ENCODE assay signal across 27 mouse cellular contexts in the genomic region with DNA sequence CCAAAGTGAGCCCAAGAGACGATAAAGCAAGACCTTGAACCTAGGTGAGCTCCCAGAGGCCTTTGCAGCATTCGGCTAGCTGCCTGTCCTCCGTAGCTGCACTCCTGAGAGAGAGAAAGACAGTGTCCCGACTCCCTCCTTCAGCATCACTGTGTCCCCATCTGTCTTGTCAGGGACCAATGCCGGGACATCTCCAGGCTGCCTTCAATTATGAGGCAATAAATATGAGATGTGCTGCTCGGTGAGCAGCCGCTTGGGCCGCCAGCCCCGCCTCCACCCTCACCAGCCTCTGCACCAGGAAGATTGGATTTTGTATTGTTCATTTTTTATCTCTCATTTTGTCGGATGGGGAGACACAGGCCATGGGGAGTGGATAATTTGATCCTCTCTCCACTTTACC. TPM values are rescaled to one million over a fixed set of nuclear protein-coding genes. Genes with fewer than 3 reads are reported as not detected.
A peak's percentile ranks its signal among the peaks of the same experiment; 100 is the strongest.
DNase-seq lines count a peak whose midpoint lies in the region; ATAC-seq lines count a peak whose summit lies in the region.
"Had no signal": no experiment of that assay in that cellular context is flagged by ENCODE, and none has a peak within 500 bp of the region (broad histone marks: within the 10 kb centered on the region; RNA-seq: fewer than 3 reads in every experiment).

No protein-coding gene starts in this region.

- no peak for DNase-seq in hindbrain, embryonic 11.5 days (ENCODE audit: low spot score)
- no peak for DNase-seq in frontal cortex, postnatal 10 days (ENCODE audit: low spot score in 2 of 2)
- no peak for DNase-seq in gastrocnemius, postnatal 25 days
- DNase-seq: adrenal gland, adult 8-10 months; adrenal gland, postnatal 36 days; cerebellum, adult 11 months; cerebellum, adult 8-10 months; cerebellum, postnatal 25 days; gastrocnemius, adult 2 months; gastrocnemius, postnatal 36 days; heart, postnatal 10 days; heart, postnatal 4 days had no signal

- no peak overlapping the region for H3K4me3 ChIP-seq in hindbrain, embryonic 11.5 days (ENCODE audit: low read depth, low read length)
- no peak overlapping the region for H3K4me3 ChIP-seq in hindbrain, embryonic 16.5 days (ENCODE audit: low read length)
- H3K4me3 ChIP-seq in hindbrain, embryonic 12.5 days: no peak overlapping the region
- H3K4me3 ChIP-seq in hindbrain, embryonic 15.5 days: no peak overlapping the region
- no peak overlapping the region for H3K4me3 ChIP-seq in neural tube, embryonic 15.5 days (replicated peaks)
- H3K4me3 ChIP-seq: embryonic facial prominence, embryonic 13.5 days; forebrain, embryonic 12.5 days; gastrocnemius, adult 2 months had no signal

- H3K9me3 ChIP-seq in hindbrain, embryonic 11.5 days (ENCODE audit: control insufficient read depth, low read length): no peaks in the 10 kb centered on the region
- H3K9me3 ChIP-seq in hindbrain, embryonic 16.5 days (ENCODE audit: control insufficient read depth, low read length): no peaks in the 10 kb centered on the region
- no peaks in the 10 kb centered on the region for H3K9me3 ChIP-seq in hindbrain, embryonic 12.5 days (replicated peaks)
- H3K9me3 ChIP-seq in hindbrain, embryonic 15.5 days: no peaks in the 10 kb centered on the region
- H3K9me3 ChIP-seq in neural tube, embryonic 15.5 days (replicated peaks): no peaks in the 10 kb centered on the region
- H3K9me3 ChIP-seq: forebrain, embryonic 12.5 days had no signal

- no peak overlapping the region for H3K9ac ChIP-seq in hindbrain, embryonic 11.5 days (ENCODE audit: low read depth, low read length)
- no peak overlapping the region for H3K9ac ChIP-seq in hindbrain, embryonic 16.5 days (ENCODE audit: low read depth, low read length)
- H3K9ac ChIP-seq in hindbrain, embryonic 12.5 days: no peak overlapping the region
- H3K9ac ChIP-seq in hindbrain, embryonic 15.5 days: no peak overlapping the region
- H3K9ac ChIP-seq in neural tube, embryonic 15.5 days (replicated peaks): no peak overlapping the region
- H3K9ac ChIP-seq: embryonic facial prominence, embryonic 13.5 days; forebrain, embryonic 12.5 days had no signal

- no peaks in the 10 kb centered on the region; the same call in 1 of the 2 replicates for H3K4me1 ChIP-seq in hindbrain, embryonic 11.5 days (replicated peaks; ENCODE audit: control insufficient read depth, insufficient read depth, low read length)
- peaks cover 8% of the 10 kb centered on the region for H3K4me1 ChIP-seq in hindbrain, embryonic 16.5 days (ENCODE audit: control insufficient read depth, insufficient read depth, low read depth, low read length)
- H3K4me1 ChIP-seq in hindbrain, embryonic 12.5 days: peaks cover 32% of the 10 kb centered on the region
- peaks cover 21% of the 10 kb centered on the region for H3K4me1 ChIP-seq in hindbrain, embryonic 15.5 days (replicated peaks)
- peaks cover 24% of the 10 kb centered on the region for H3K4me1 ChIP-seq in neural tube, embryonic 15.5 days

- no peaks in the 10 kb centered on the region for H3K36me3 ChIP-seq in hindbrain, embryonic 11.5 days (ENCODE audit: control insufficient read depth, insufficient read depth, low read length)
- no peaks in the 10 kb centered on the region for H3K36me3 ChIP-seq in hindbrain, embryonic 16.5 days (ENCODE audit: control insufficient read depth, insufficient read depth, low read length)
- no peaks in the 10 kb centered on the region for H3K36me3 ChIP-seq in hindbrain, embryonic 12.5 days
- no peaks in the 10 kb centered on the region for H3K36me3 ChIP-seq in hindbrain, embryonic 15.5 days
- no peaks in the 10 kb centered on the region for H3K36me3 ChIP-seq in neural tube, embryonic 15.5 days
- H3K36me3 ChIP-seq: embryonic facial prominence, embryonic 13.5 days; forebrain, embryonic 12.5 days had no signal

- 0 out of 2 replicates have a peak, but pooled peaks have one; percentile 3 for ATAC-seq in hindbrain, embryonic 11.5 days (ENCODE audit: low FRiP score)
- no peak for ATAC-seq in hindbrain, embryonic 16.5 days
- ATAC-seq in hindbrain, embryonic 12.5 days (ENCODE audit: low FRiP score): peak; percentile 57
- ATAC-seq in hindbrain, embryonic 15.5 days (ENCODE audit: low FRiP score, low read depth): peak; percentile 63; the same call in 1 of the 2 replicates
- 0 out of 2 replicates have a peak, but pooled peaks have one; percentile 13 for ATAC-seq in neural tube, embryonic 15.5 days (ENCODE audit: low FRiP score)
- ATAC-seq: activated CD4-positive, CD25-positive, alpha-beta regulatory T cell, adult 4 months; forebrain, embryonic 16.5 days; inflammation-experienced regulatory T-cells, adult 6 months; intestine, postnatal 0 days; Patski had no signal

- no peak overlapping the region for H3K4me2 ChIP-seq in hindbrain, embryonic 11.5 days (replicated peaks; ENCODE audit: low read depth, low read length)
- no peak overlapping the region for H3K4me2 ChIP-seq in hindbrain, embryonic 16.5 days (ENCODE audit: low read length)
- no peak overlapping the region for H3K4me2 ChIP-seq in hindbrain, embryonic 12.5 days (replicated peaks)
- H3K4me2 ChIP-seq in hindbrain, embryonic 15.5 days: no peak overlapping the region
- no peak overlapping the region for H3K4me2 ChIP-seq in neural tube, embryonic 15.5 days
- H3K4me2 ChIP-seq: embryonic facial prominence, embryonic 13.5 days; forebrain, embryonic 12.5 days had no signal

- peak overlapping the region; percentile 58; the same call in 1 of the 2 replicates for H3K27ac ChIP-seq in hindbrain, embryonic 11.5 days (ENCODE audit: low read depth, low read length)
- no peak overlapping the region for H3K27ac ChIP-seq in hindbrain, embryonic 16.5 days (ENCODE audit: low read depth, low read length)
- peak overlapping the region; percentile 70 for H3K27ac ChIP-seq in hindbrain, embryonic 12.5 days
- H3K27ac ChIP-seq in hindbrain, embryonic 15.5 days (replicated peaks): no peak overlapping the region
- peak overlapping the region; percentile 48; the same call in 1 of the 2 replicates for H3K27ac ChIP-seq in neural tube, embryonic 15.5 days (replicated peaks)
- H3K27ac ChIP-seq: embryonic facial prominence, embryonic 13.5 days; forebrain, embryonic 12.5 days; gastrocnemius, adult 2 months had no signal

- no peaks in the 10 kb centered on the region for H3K27me3 ChIP-seq in hindbrain, embryonic 11.5 days (ENCODE audit: control insufficient read depth, insufficient read depth, low read length)
- H3K27me3 ChIP-seq in hindbrain, embryonic 16.5 days (replicated peaks; ENCODE audit: control insufficient read depth, insufficient read depth, low read length): no peaks in the 10 kb centered on the region
- no peaks in the 10 kb centered on the region; the same call in 1 of the 2 replicates for H3K27me3 ChIP-seq in hindbrain, embryonic 12.5 days
- no peaks in the 10 kb centered on the region for H3K27me3 ChIP-seq in hindbrain, embryonic 15.5 days
- no peaks in the 10 kb centered on the region for H3K27me3 ChIP-seq in neural tube, embryonic 15.5 days (replicated peaks)
- H3K27me3 ChIP-seq: CH12.LX; forebrain, embryonic 12.5 days had no signal

- 73% methylated on average over 10 of the region's 10 CpGs for WGBS in hindbrain, embryonic 11.5 days
- WGBS in hindbrain, embryonic 16.5 days: 52% methylated on average over 10 of the region's 10 CpGs
- 55% methylated on average over 10 of the region's 10 CpGs for WGBS in hindbrain, embryonic 12.5 days
- WGBS in hindbrain, embryonic 15.5 days: 54% methylated on average over 10 of the region's 10 CpGs
- 26% methylated on average over 10 of the region's 10 CpGs for WGBS in neural tube, embryonic 15.5 days

RNA-seq across cellular contexts. Expression of a gene that starts 27.5 kb away (rescaled TPM):
- polyA plus RNA-seq in hindbrain, embryonic 11.5 days (2014; fragmentation: Nextera tagmentation; extraction: Ambion mirVana): not detected in 2 replicates
- polyA plus RNA-seq in hindbrain, embryonic 16.5 days (2015; fragmentation: Nextera tagmentation; extraction: Ambion mirVana): not detected in 2 replicates
- polyA plus RNA-seq in hindbrain, embryonic 12.5 days (2016; fragmentation: Nextera tagmentation; extraction: Ambion mirVana): not detected in 2 replicates
- not detected in 2 replicates for polyA plus RNA-seq in hindbrain, embryonic 15.5 days (2015; fragmentation: Nextera tagmentation; extraction: Ambion mirVana)
- not detected in 2 replicates for polyA plus RNA-seq in neural tube, embryonic 15.5 days (2015; fragmentation: Nextera tagmentation; extraction: Ambion mirVana)
- not detected for total RNA-seq in gastrocnemius, postnatal 25 days (2021)
- total RNA-seq: adrenal gland, adult 8-10 months; adrenal gland, postnatal 36 days; CH12.LX; gastrocnemius, adult 2 months; gastrocnemius, postnatal 36 days; heart, postnatal 10 days; heart, postnatal 4 days had no signal
- polyA plus RNA-seq: activated CD4-positive, CD25-positive, alpha-beta regulatory T cell, adult 4 months; cortical plate, adult 2 months; embryonic facial prominence, embryonic 13.5 days; forebrain, embryonic 12.5 days; forebrain, embryonic 16.5 days; frontal cortex, adult 2 months; heart, embryonic 14.5 days; inflammation-experienced regulatory T-cells, adult 6 months; intestine, postnatal 0 days; Patski had no signal

RNA-seq across cellular contexts. Expression of a gene that starts 37.4 kb away (rescaled TPM):
- polyA plus RNA-seq in hindbrain, embryonic 11.5 days (2014; fragmentation: Nextera tagmentation; extraction: Ambion mirVana): 1.8 and 2.1 TPM in 2 replicates
- polyA plus RNA-seq in hindbrain, embryonic 16.5 days (2015; fragmentation: Nextera tagmentation; extraction: Ambion mirVana): 2.3 and 2.8 TPM in 2 replicates
- polyA plus RNA-seq in hindbrain, embryonic 12.5 days (2016; fragmentation: Nextera tagmentation; extraction: Ambion mirVana): 2.3 and 2.5 TPM in 2 replicates
- 1.6 and 2.1 TPM in 2 replicates for polyA plus RNA-seq in hindbrain, embryonic 15.5 days (2015; fragmentation: Nextera tagmentation; extraction: Ambion mirVana)
- 2.4 and 3.6 TPM in 2 replicates for polyA plus RNA-seq in neural tube, embryonic 15.5 days (2015; fragmentation: Nextera tagmentation; extraction: Ambion mirVana)
- total RNA-seq in gastrocnemius, postnatal 25 days (2021): 1 to 10 TPM; 2.4 to 2.8 TPM

Comparison
In these comparisons a context has a peak if more than half of its experiments do, and no peak if none do; other contexts are left out.
1. H3K27ac ChIP-seq: peak in hindbrain, embryonic 11.5 days (single experiment), hindbrain, embryonic 12.5 days (single experiment) and neural tube, embryonic 15.5 days (single experiment); none in hindbrain, embryonic 16.5 days (single experiment) and hindbrain, embryonic 15.5 days (single experiment).